Mouse (Mus musculus) brain, embryonic 14.5 days (tissue): ENCODE measurements at regions not wholly inside any gene's neighbourhood (a gene's known extent, or its start where the extent isn't known, plus 50 kb on each side); places are given as distances from the start of the nearest gene placed in this dataset.

Source experiments
- CTCF ChIP-seq: fragments of 200-500 bp; IDR thresholded peaks from 2 replicates; pipeline ENCODE4 v1.5.1; 2012; ENCODE audit warnings: inconsistent platforms, mild to moderate bottlenecking, moderate library complexity, borderline replicate concordance; ENCODE audit not compliant: insufficient read depth, insufficient read length; ENCODE audit errors: extremely low read depth
- POLR2A ChIP-seq: fragments of 200-500 bp; IDR thresholded peaks from 2 replicates; pipeline ENCODE4 v1.6.1; 2012; ENCODE audit warnings: mild to moderate bottlenecking, inconsistent platforms, borderline replicate concordance; ENCODE audit not compliant: poor library complexity, insufficient read depth, insufficient read length, severe bottlenecking; ENCODE audit errors: extremely low read depth

GRCm38 (mm10) chr12:54456731-54457130, 199.6 kb downstream of the Sptssa start:
- TF ChIP-seq CTCF (no peak), POLR2A (no peak)
